Mouse (Mus musculus) G1E (cell line): ENCODE measurements around the gene Tdo2.

Experiments used
- CTCF ChIP-seq: IDR thresholded peaks from 2 replicates; pipeline ENCODE4 v1.5.1; 2012; ENCODE audit warnings: low read depth, low read length, inconsistent platforms, mixed read lengths
- GATA1 ChIP-seq: IDR thresholded peaks from 2 replicates; pipeline ENCODE4 v1.6.1; 2012; ENCODE audit warnings: borderline replicate concordance, low read length, inconsistent platforms, mixed read lengths
- GATA2 ChIP-seq: IDR thresholded peaks from 2 replicates; pipeline ENCODE4 v1.6.1; 2012; ENCODE audit warnings: low read depth, low read length, inconsistent platforms, borderline replicate concordance
- POLR2AphosphoS5 ChIP-seq: IDR thresholded peaks from 2 replicates; pipeline ENCODE4 v1.6.1; 2012; ENCODE audit warnings: low read depth, low read length, inconsistent platforms; ENCODE audit not compliant: insufficient replicate concordance
- TAL1 ChIP-seq: conservative IDR thresholded peaks from 2 replicates; pipeline ENCODE4 v1.6.1; 2012; ENCODE audit warnings: low read depth, low read length, inconsistent platforms, mixed read lengths

DNA sequence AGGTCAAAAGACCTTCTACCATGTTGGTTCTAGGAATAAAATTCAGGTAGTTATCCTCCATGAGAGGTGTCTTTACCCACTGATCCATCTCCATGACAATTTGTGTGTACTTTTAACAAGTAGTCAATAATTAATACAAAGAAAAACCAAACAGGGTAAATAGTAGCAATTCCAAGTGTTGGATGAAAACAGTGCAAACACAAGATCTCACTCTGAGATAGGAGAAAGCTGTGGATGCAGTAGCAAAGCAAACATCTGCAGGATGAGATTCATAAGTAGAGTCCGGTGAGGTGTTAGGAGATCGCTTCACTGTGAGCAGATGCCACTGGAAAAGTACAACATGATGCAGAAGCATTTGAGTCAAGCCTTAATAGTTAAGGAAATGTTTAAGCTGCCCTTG, 10.1 kb upstream of the Tdo2 start:
- TF ChIP-seq GATA1 (no peak), POLR2AphosphoS5 (no peak), CTCF (no peak), TAL1 (no peak), GATA2 (no peak)
